Mouse (Mus musculus) E14TG2a.4 (cell line): ENCODE results near the gene Fanci.

ENCODE experiments used
- CTCF ChIP-seq: conservative IDR thresholded peaks from 2 replicates; pipeline ENCODE4 v1.5.1; 2014; ENCODE audit warnings: low read length
- POU5F1 ChIP-seq: IDR thresholded peaks from 2 replicates; pipeline ENCODE4 v1.6.1; 2014; ENCODE audit warnings: low read length, borderline replicate concordance

DNA sequence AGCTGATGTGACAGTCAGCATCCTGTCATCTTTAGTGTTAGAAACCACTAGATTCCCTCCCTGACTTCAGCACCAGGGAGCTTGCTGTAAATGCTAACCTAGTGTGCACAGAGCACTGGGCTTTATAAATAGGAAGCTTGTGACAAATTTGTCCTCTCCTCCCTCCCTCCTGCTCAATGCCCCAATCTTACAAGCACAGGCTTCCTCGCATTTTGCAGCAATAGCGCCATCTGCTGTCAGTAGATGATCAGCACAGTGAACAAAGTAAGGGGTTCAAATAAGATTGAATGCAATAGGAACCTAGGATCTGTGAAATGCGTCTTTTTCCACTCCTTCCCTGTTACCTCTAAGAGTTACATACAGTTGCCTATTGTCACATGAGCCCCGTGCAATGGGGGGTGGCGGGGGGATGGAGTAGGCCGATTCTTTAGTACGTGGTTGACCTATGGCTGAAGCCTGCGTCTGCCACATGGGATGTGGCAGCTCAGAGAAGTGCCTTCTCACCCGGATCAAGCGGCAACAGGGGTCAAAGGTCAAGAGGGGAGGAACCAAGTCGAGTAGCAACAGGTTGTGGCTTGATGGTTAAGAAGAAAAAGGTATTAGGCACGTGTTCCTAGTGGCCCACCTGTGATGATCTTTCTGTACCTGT lies 41.9 kb upstream of the Fanci start:
- peak; percentile 85 for TF ChIP-seq CTCF
- TF ChIP-seq POU5F1, result no peak
